Mouse (Mus musculus) forebrain, postnatal 0 days (tissue): ENCODE data around the gene Nrbf2. TPM values are rescaled to one million over a fixed set of nuclear protein-coding genes. Genes with fewer than 3 reads are reported as not detected.
A peak's percentile ranks its signal among the peaks of the same experiment; 100 is the strongest.

Experiments
- ATAC-seq: fragments of 200-750 bp; cut with Nextera tagmentation; 2 replicates; pipeline ENCODE4 v1.8.0; 2017; ENCODE audit warnings: mild to moderate bottlenecking, moderate library complexity
- DNase-seq: peaks from one replicate; pipeline ENCODE4 v3.0.0-alpha.2; 2015
- H3K27ac ChIP-seq: fragments of 300-500 bp; sonication (generic); 2 replicates; pipeline ENCODE4 v1.5.1; 2014; ENCODE audit warnings: low read depth, mild to moderate bottlenecking, antibody characterized with exemption, low read length, moderate library complexity, mixed read lengths
- H3K27me3 ChIP-seq: fragments of 300-500 bp; sonication (generic); 2 replicates; pipeline ENCODE4 v1.6.1; 2014; ENCODE audit warnings: mild to moderate bottlenecking, low read length, mixed read lengths; ENCODE audit not compliant: insufficient read depth
- H3K36me3 ChIP-seq: fragments of 300-500 bp; sonication (generic); 2 replicates; pipeline ENCODE4 v1.6.1; 2014; ENCODE audit warnings: mild to moderate bottlenecking, moderate library complexity; ENCODE audit not compliant: insufficient read depth
- H3K4me1 ChIP-seq: fragments of 300-500 bp; sonication (generic); 2 replicates; pipeline ENCODE4 v1.6.1; 2014; ENCODE audit warnings: antibody characterized with exemption; ENCODE audit not compliant: insufficient read depth
- H3K4me2 ChIP-seq: fragments of 300-500 bp; sonication (generic); 2 replicates; pipeline ENCODE4 v1.6.1; 2014; ENCODE audit warnings: low read depth, mild to moderate bottlenecking, moderate library complexity
- H3K4me3 ChIP-seq: fragments of 300-500 bp; sonication (generic); 2 replicates; pipeline ENCODE4 v1.5.1; 2014; ENCODE audit warnings: low read depth, low read length, mixed read lengths
- H3K9ac ChIP-seq: fragments of 300-500 bp; sonication (generic); 2 replicates; pipeline ENCODE4 v1.6.1; 2014; ENCODE audit warnings: mild to moderate bottlenecking
- H3K9me3 ChIP-seq: fragments of 300-500 bp; sonication (generic); 2 replicates; pipeline ENCODE4 v1.6.1; 2016; ENCODE audit warnings: low read length
- CTCF ChIP-seq: sonication (generic); IDR thresholded peaks from 2 replicates; pipeline ENCODE4 v1.5.1; 2016; ENCODE audit warnings: antibody characterized with exemption, control low read depth, low read depth
- WGBS: fragments of 180-500 bp; shearing (Covaris S2); extraction: QIAGEN DNeasy Blood & Tissue Kit; methylation state at CpG from one replicate; pipeline ENCODE4 v1.1.7; 2014; 5-methylcytosine and 5-hydroxymethylcytosine counted together
- polyA plus RNA-seq: library from polyadenylated mRNA; unstranded; fragments of >200 nt; fragmentation: Nextera tagmentation; extraction: Ambion mirVana; gene quantifications from 2 replicates; pipeline ENCODE4 v1.2.1, GENCODE M21; 2015
- total RNA-seq: library from RNA; depleted of rRNA; stranded (reverse); fragments of >200 nt; gene quantifications from 2 replicates; pipeline ENCODE4 v1.2.3, GENCODE M21; 2014

The Nrbf2 gene
- total and polyA plus RNA-seq, 2 experiments from 2014 or later, result 16.8 to 39.8 TPM

DNA sequence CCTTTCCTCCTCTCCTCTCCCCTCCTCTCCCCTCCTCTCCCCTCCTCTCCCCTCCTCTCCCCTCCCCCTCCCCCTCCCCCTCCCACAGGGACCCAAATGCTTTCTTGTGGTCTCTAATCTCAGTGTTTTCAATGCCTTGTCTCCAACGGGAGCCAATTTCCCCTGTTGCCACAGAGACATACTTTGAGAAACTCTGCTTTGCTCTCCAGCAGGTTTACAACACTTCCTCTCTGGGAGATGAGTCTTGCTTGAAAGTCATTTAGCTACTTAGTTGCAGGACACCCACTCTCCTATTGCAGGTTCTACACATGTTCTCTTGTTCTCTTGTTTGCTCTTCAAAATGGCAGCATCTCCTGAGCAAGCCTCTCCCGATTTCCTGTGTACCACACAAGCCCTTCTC is 17.2 kb upstream of the Nrbf2 start:
- Histone ChIP-seq H3K36me3 (no peaks in the 10 kb centered on the region), H3K9ac (no peak overlapping the region), H3K27ac (no peak overlapping the region), H3K4me3 (no peak overlapping the region), H3K4me2 (no peak overlapping the region), H3K9me3 (no peaks in the 10 kb centered on the region), H3K27me3 (no peaks in the 10 kb centered on the region), H3K4me1 (no peaks in the 10 kb centered on the region)
- TF ChIP-seq CTCF, result no peak
- ATAC-seq (no peak), DNase-seq (no peak)
- 48% methylated on average over 2 of the region's 2 CpGs for WGBS

DNA sequence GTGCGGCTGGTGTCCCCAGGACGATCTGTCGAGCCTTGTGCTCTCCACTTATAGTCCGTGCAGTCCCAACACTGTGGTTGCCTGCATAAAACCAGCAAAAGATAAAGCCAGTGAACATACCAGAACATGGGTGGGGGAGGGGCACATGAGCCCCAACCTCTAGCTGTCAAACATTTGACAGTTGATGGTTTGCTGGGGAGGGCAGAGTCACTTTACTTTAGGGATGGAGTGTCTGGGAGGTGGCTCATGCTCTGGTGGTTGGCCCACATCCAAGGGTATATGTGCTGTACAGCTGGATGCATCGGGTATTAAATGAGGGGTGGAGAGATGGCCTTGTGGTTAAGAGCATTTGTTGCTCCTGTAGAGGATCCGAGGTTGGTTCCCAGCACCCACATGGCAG is 15.9 kb upstream of the Nrbf2 start:
- TF ChIP-seq CTCF, result no peak
- Histone ChIP-seq H3K4me3 (no peak overlapping the region), H3K9ac (no peak overlapping the region), H3K27ac (no peak overlapping the region), H3K4me2 (no peak overlapping the region), H3K36me3 (no peaks in the 10 kb centered on the region), H3K9me3 (no peaks in the 10 kb centered on the region), H3K27me3 (no peaks in the 10 kb centered on the region), H3K4me1 (no peaks in the 10 kb centered on the region)
- 94% methylated on average over 6 of the region's 6 CpGs for WGBS
- DNase-seq (no peak), ATAC-seq (no peak)

DNA sequence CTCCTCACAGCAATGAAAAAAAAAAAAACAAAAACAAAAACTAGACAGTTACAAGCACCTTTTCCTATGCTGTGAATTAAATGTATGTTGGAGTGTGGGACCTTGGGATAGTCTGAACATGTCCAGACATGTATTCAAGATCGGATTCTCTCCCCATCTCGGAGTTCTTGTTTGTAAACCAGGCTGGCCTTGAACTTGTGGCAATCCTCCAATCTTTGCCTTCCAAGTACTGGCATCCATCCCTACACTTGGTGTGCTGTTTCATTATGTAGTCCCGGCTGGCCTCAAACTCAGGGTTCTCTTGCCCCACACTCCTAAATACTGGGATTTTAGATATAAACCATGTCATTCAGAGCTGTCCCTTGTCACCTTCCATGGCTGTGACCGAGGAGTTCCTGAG is 14.2 kb upstream of the Nrbf2 start:
- H3K9ac ChIP-seq, result no peak overlapping the region
- WGBS, result 56% methylated on average over 4 of the region's 4 CpGs
- H3K4me1 ChIP-seq, result no peaks in the 10 kb centered on the region

DNA sequence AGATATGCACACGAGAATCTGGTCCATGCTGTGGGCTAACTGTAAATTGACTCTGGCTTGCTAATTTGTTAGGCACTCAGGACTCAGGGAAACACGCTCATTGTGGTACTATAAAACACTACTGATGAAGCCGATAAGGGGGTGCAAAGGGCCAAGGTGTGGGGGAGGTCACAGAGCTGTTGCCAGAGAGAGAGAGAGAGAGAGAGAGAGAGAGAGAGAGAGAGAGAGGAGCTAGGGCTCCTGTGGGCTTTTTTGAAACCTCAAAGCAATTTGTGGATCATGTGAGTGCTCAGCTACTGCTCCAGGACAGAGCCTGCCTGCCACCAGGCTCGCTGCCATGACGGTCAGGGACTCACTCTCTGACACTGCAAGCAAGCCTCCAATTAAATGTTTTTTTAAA is 13.8 kb upstream of the Nrbf2 start:
- no peaks in the 10 kb centered on the region for H3K4me1 ChIP-seq
- 65% methylated on average over 5 of the region's 5 CpGs for WGBS
- H3K27ac ChIP-seq, result no peak overlapping the region
- ATAC-seq (no peak), DNase-seq (no peak)
- H3K9me3 ChIP-seq, result no peaks in the 10 kb centered on the region
- no peak overlapping the region for H3K9ac ChIP-seq
- H3K36me3 ChIP-seq, result no peaks in the 10 kb centered on the region
- H3K27me3 ChIP-seq, result no peaks in the 10 kb centered on the region
- no peak overlapping the region for H3K4me2 ChIP-seq
- TF ChIP-seq CTCF, result no peak
- H3K4me3 ChIP-seq, result no peak overlapping the region

More for the DNA sequence above, 14.2 kb upstream of the Nrbf2 start:
- no peak overlapping the region for H3K4me3 ChIP-seq
- DNase-seq (peak; percentile 12), ATAC-seq (no peak)
- TF ChIP-seq CTCF, result no peak
- no peaks in the 10 kb centered on the region for H3K27me3 ChIP-seq
- no peak overlapping the region for H3K27ac ChIP-seq
- H3K4me2 ChIP-seq, result no peak overlapping the region
- no peaks in the 10 kb centered on the region for H3K36me3 ChIP-seq
- no peaks in the 10 kb centered on the region for H3K9me3 ChIP-seq

DNA sequence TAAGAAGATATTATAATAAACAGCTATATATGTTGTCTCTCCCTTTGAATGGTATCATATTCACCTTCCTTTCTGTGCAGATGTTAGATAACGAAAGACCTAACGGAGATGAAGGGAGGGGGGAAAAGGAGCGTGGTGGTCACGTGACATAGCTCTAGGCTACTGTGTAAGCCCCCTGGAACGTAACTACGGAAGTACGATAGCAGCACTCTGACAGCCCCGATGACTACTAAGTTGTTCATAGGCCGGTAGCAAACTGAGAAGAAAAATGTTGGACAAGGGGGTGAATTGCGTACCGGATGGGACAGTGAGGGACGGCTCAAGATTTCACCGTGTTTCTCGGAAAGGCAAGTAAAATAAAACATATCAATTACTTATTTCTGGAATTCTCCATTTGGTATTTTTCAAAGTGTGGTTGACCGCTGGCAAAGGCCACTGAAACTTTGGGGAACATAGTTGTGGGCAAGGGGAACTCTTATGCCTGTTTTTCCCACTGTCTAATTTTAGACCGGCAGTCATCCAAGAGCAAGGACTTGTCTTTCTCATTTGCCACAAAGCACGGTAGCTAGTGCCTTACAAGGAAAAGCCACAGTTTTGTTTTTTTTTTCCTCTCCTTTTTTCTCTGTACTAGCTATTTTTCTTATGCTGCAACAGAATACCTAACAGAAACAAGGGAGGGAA is 12.2 kb upstream of the Nrbf2 start:
- Histone ChIP-seq H3K4me1 (no peaks in the 10 kb centered on the region), H3K27ac (no peak overlapping the region), H3K4me2 (no peak overlapping the region), H3K9me3 (no peaks in the 10 kb centered on the region), H3K27me3 (no peaks in the 10 kb centered on the region), H3K36me3 (no peaks in the 10 kb centered on the region), H3K9ac (no peak overlapping the region), H3K4me3 (no peak overlapping the region)
- 94% methylated on average over 17 of the region's 17 CpGs for WGBS
- no peak for DNase-seq
- no peak for ATAC-seq
- no peak for TF ChIP-seq CTCF

DNA sequence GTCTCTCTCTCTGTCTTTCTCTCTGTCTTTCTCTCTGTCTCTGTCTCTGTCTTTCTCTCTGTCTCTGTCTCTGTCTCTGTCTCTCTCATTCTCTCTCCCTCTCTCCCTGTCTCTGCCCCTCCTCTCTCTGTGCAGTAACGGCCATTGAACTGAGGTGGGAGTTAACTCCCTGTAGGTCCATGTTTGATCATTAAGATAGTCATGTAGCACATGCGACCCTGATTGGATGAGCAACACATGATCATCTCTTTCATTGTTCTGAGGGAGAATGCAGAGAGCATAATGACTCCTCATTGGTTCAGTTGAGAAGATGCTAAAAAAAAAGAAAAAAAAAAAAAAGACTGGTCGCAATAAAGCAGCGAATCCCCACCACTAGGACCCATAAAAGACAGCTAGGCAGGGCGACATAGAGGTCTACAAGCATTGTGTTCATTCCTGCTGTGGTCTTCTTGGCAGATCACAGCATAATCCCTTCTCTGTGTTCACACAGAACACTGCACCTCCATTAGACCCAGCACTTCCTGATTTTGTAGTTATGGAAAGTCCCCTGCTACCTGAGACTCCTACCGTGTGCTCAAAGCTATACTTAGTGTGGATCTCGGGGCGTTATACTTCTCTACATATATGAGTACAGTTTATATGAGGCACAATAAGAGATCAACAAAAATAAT is 11.5 kb upstream of the Nrbf2 start:
- H3K4me3 ChIP-seq, result no peak overlapping the region
- H3K36me3 ChIP-seq, result no peaks in the 10 kb centered on the region
- TF ChIP-seq CTCF, result no peak
- H3K4me1 ChIP-seq, result no peaks in the 10 kb centered on the region
- no peaks in the 10 kb centered on the region for H3K27me3 ChIP-seq
- H3K9ac ChIP-seq, result no peak overlapping the region
- ATAC-seq, result no peak
- H3K27ac ChIP-seq, result no peak overlapping the region
- WGBS, result 85% methylated on average over 8 of the region's 8 CpGs
- no peak for DNase-seq
- H3K9me3 ChIP-seq, result no peaks in the 10 kb centered on the region
- H3K4me2 ChIP-seq, result no peak overlapping the region

DNA sequence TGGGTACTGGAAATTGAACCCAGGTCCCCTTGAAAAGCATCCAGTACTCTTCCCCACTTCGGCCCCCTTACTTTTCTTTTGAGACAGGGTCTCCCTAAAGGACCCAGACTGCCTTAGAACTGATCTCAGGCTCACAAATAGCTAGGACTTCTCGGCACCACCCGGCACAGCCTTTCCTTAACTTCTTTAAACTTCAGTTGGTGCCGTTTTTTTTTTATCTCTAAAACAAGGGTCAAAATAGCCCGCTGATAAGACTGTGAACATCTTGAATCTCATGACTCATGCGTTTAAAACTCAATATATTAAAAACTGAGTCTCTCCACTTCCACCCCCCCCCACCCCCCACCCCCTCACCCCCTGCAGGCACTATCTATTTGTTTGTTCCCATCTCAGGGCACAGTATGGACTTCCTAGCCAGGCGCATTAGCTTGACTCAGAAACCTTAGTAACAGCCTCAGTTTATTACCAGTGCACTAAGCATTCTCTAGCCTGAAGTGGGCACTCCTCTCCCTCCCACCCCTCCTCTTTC is 10.9 kb upstream of the Nrbf2 start:
- H3K4me2 ChIP-seq, result no peak overlapping the region
- H3K36me3 ChIP-seq, result no peaks in the 10 kb centered on the region
- TF ChIP-seq CTCF, result no peak
- H3K9me3 ChIP-seq, result no peaks in the 10 kb centered on the region
- H3K27me3 ChIP-seq, result no peaks in the 10 kb centered on the region
- no peak overlapping the region for H3K9ac ChIP-seq
- H3K27ac ChIP-seq, result no peak overlapping the region
- H3K4me3 ChIP-seq, result no peak overlapping the region
- DNase-seq (no peak), ATAC-seq (no peak)
- 81% methylated on average over 7 of the region's 7 CpGs for WGBS
- no peaks in the 10 kb centered on the region for H3K4me1 ChIP-seq
